Mouse (Mus musculus): Measurements from ENCODE around the gene Adgre5. TPM values are rescaled to one million over a fixed set of nuclear protein-coding genes. Genes with fewer than 3 reads are reported as not detected.

The Adgre5 gene
- polyA plus RNA-seq, 1 experiment from 2014 or later, result 16.7 TPM

DNA sequence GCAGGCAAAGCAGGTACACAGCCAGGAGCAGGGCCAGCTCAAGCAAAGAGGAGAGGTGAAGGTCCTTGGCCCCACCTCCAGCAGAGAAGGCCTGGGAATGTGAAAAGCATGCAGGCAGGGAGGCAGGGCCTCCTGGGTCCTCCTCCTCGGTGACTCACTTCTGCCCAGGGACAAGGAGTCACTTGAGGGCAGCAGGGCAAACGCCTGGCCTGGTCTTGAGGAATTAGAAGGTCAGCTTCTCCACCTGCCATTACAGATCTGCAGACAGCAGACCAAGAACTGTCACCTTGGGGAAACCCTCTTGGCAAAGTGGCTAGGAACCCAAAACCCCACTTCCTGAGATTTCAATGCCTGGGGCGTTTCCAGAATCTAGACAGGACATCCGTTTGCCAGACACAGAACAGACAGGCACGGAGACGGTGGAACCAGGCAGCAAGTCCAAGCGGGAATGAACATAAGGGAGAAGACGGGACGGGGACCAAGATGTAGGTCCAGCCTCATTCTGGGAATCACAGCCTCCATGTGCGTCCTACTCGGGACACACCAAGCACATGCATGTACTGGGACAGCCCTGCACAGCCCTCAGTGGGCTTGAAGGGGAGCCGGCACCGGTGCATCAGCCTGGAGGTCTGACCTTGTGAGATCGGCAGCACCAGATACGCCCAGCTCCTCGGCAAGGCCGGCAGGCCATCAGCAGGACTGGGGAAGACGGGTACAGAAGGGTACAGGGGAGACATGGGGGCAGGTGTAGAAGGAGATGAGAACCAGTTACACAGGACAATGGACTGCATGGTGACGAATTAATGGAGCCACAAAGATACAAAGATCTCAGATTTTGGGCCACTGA, 43.5 kb downstream of the Adgre5 start:
- Histone ChIP-seq H3K36me3 (peaks cover 2% of the 10 kb centered on the region; the same call in 1 of the 2 replicates), H3K27ac (replicated peaks) (0 out of 2 replicates have a peak overlapping the region, but pooled peaks have one; percentile 25), H3K4me1 (peaks cover 23% of the 10 kb centered on the region), H3K4me2 (replicated peaks) (peak overlapping the region; percentile 96), H3K4me3 (peak overlapping the region; percentile 87), H3K9ac (replicated peaks) (peak overlapping the region; percentile 96), H3K27me3 (no peaks in the 10 kb centered on the region; the same call in 1 of the 2 replicates), H3K9me3 (no peaks in the 10 kb centered on the region)
- ATAC-seq (ENCODE audit: low FRiP score, low read depth), result no peak
- WGBS, result 68% methylated on average over 19 of the region's 19 CpGs

DNA sequence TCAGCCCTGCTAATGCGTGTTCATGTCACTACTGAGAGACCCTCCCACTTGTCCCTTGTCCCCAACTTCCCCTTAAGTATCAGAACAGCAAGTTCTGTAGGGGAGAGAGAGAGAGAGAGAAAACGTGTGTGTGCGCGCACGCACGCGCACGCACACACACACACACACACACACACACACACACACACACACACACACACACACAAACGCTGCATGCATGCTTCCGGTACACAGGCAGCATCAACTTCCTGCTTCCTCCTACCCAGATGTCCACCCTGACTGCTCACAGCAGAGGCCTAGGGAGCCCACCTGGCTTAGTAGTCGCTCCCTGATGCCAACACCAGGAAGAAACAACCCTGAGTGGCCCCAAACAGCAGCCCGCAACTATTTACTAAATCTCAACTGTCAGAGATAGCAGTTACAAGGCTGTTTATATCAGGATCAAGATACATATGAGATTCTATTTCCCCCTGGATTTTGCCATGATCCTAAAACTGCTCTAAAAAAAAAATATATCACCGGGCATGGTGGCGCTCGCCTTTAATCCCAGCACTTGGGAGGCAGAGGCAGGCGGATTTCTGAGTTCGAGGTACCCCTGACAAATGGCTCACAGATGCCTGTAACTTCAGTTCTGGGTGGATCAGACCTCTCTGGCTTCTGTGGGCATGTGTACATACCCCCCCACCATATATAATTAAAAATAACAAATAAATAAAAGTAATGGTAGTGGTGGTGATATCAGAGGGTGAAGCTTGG, 45.6 kb downstream of the Adgre5 start:
- no peak overlapping the region for H3K4me3 ChIP-seq
- no peak for ATAC-seq (ENCODE audit: low FRiP score, low read depth)
- no peak overlapping the region for H3K27ac ChIP-seq (replicated peaks)
- H3K4me1 ChIP-seq, result peaks cover 23% of the 10 kb centered on the region
- no peaks in the 10 kb centered on the region for H3K27me3 ChIP-seq
- 94% methylated on average over 9 of the region's 17 CpGs for WGBS
- no peaks in the 10 kb centered on the region for H3K9me3 ChIP-seq
- H3K4me2 ChIP-seq (replicated peaks), result no peak overlapping the region
- no peak overlapping the region for H3K9ac ChIP-seq (replicated peaks)
- peaks cover 23% of the 10 kb centered on the region for H3K36me3 ChIP-seq

DNA sequence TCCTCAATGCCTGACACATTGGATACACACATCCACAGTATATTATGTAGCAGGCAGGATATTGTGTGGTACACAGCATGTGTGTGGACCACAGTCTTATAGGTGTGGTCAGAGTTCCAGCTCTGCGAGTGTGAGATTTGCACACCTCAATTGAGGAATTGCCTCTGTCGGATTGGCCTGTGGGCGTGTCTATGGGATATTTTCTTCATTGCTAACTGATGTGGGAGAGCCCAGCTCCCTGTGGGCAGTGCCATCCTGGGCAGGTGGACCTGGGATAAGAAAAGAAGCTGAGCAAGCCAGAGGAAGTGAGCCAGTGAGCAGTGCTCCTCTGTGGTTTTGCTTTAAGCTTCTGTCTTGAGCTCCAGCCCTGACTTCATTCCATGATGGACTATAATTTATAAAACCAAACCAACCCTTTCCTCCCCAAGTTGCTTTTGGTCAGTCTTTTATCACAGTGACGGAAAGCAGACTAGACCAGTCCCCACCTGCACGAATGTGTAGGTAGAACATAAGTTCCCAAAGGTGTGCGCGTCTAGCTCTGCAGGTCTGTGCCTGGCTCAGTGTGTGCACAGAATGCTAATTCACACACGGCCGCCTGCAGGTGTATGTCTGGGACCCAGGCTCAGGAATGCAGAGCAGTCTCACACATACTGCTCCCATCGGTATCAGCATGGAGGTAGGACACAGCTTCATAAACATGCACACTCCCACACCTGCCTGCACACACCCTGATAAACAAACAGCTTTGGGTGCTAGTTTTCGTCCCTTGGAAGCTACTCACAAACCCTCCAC, 46.6 kb downstream of the Adgre5 start:
- no peaks in the 10 kb centered on the region for H3K27me3 ChIP-seq
- no peak overlapping the region for H3K9ac ChIP-seq (replicated peaks)
- no peaks in the 10 kb centered on the region for H3K9me3 ChIP-seq
- no peak overlapping the region for H3K4me2 ChIP-seq (replicated peaks)
- H3K36me3 ChIP-seq, result peaks cover 30% of the 10 kb centered on the region
- 88% methylated on average over 11 of the region's 11 CpGs for WGBS
- H3K4me3 ChIP-seq, result no peak overlapping the region
- peaks cover 19% of the 10 kb centered on the region for H3K4me1 ChIP-seq
- no peak for ATAC-seq (ENCODE audit: low FRiP score, low read depth)
- no peak overlapping the region for H3K27ac ChIP-seq (replicated peaks)

DNA sequence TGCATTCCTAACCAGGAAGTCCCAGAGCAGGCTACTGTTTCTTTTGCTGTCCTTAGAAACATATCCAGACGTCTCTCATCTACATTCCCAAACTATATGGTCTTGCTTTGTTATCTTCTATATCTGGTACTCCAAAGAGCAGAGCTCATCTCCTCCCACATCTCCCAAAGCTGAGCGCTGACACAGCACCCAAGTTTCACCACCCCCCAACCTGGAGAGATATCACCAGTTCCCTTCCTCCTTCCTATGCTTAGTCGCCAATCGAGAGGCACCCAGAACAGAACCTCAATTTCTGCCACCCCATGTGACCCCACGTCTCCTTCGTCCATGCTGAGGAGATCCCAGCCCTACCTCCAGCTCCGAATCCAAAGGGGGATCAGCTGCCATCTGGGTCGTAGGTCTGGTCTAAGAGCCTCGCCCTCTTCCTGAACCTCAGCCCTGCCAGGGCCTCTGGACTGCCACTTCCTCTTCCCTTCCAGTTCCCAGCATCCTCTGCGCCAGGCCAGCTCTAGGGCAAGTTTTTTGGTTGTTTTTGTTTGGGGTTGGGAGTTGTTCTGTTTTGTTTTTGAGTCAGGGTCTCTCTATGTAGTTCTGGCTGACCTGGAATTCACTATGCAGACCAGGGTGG, 47.4 kb downstream of the Adgre5 start:
- Histone ChIP-seq H3K9me3 (no peaks in the 10 kb centered on the region), H3K27ac (replicated peaks) (no peak overlapping the region), H3K4me1 (peaks cover 15% of the 10 kb centered on the region), H3K4me3 (no peak overlapping the region), H3K9ac (replicated peaks) (no peak overlapping the region), H3K36me3 (peaks cover 35% of the 10 kb centered on the region), H3K4me2 (replicated peaks) (no peak overlapping the region), H3K27me3 (no peaks in the 10 kb centered on the region)
- no peak for ATAC-seq (ENCODE audit: low FRiP score, low read depth)
- 80% methylated on average over 10 of the region's 10 CpGs for WGBS

DNA sequence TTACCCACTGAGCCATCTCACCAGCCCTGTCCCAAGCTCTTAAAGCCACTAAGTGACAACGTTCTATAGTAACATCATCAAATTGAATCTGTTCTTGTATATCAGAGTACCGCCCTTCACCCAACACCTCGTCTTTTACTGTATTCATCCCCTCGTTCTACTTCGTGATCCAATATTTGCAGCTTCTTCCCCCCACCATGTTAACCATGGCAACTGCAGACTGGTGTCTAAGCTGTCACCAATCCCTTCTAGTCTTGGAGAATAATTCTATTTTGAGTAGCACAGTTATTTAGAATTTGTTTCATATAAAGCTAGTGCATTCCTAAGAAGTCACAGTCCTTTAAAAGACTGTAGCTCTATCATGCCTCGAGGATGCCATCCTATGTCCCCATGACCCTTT, 51.9 kb downstream of the Adgre5 start:
- H3K27ac ChIP-seq (replicated peaks), result no peak overlapping the region
- 91% methylated on average over 6 of the region's 6 CpGs for WGBS
- no peaks in the 10 kb centered on the region for H3K9me3 ChIP-seq
- H3K27me3 ChIP-seq, result no peaks in the 10 kb centered on the region
- H3K36me3 ChIP-seq, result peaks cover 56% of the 10 kb centered on the region
- no peak overlapping the region for H3K4me3 ChIP-seq
- no peak for ATAC-seq (ENCODE audit: low FRiP score, low read depth)
- no peak overlapping the region for H3K9ac ChIP-seq (replicated peaks)
- H3K4me2 ChIP-seq (replicated peaks), result no peak overlapping the region
- no peaks in the 10 kb centered on the region for H3K4me1 ChIP-seq

DNA sequence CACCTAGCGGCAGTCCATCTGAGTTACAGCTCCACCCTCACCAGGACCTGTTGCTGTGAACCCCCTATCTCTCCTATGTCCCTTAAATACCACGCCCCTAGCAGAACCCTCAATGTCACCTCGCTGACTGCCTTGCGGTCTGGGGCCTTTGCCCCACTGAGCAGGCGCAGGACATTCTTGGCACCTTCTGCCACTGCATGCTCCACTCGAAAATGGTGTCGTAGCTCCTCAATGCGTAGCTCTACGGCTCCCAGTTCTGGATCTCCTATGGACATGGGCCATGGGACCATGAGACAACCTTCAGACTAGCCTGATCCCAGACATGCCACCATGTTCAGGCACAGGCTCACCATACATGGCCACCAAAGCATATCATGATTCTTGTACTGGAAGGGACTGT, 56.6 kb downstream of the Adgre5 start:
- Histone ChIP-seq H3K27ac (replicated peaks) (no peak overlapping the region), H3K9me3 (no peaks in the 10 kb centered on the region), H3K4me1 (no peaks in the 10 kb centered on the region), H3K9ac (replicated peaks) (no peak overlapping the region), H3K4me2 (replicated peaks) (no peak overlapping the region), H3K27me3 (no peaks in the 10 kb centered on the region), H3K4me3 (no peak overlapping the region), H3K36me3 (peaks cover 63% of the 10 kb centered on the region)
- WGBS, result 95% methylated on average over 9 of the region's 9 CpGs
- ATAC-seq (ENCODE audit: low FRiP score, low read depth), result no peak

DNA sequence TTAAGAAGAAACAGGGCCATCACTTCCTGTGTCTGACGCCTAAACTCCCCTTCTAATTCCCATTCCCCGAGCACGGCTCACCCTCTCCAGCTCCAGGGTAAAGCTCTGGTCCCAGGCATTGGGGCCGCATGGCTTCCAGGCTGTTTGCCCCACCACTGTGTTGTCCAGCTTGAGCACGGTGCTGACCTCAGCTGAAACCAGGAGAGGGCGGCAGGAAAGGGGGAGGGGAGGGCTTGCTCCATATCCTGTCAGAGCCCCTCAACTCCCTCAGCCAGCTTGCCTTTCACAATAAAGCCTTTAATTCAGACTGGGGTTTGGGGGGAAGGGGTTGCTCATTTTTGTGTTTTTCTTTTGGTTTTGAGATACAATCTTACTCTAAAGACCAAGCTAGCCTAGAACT, 60.0 kb downstream of the Adgre5 start:
- Histone ChIP-seq H3K4me3 (no peak overlapping the region), H3K4me1 (no peaks in the 10 kb centered on the region), H3K27me3 (no peaks in the 10 kb centered on the region), H3K36me3 (peaks cover 84% of the 10 kb centered on the region), H3K4me2 (replicated peaks) (no peak overlapping the region), H3K9me3 (no peaks in the 10 kb centered on the region), H3K9ac (replicated peaks) (no peak overlapping the region), H3K27ac (replicated peaks) (no peak overlapping the region)
- 39% methylated on average over 6 of the region's 6 CpGs for WGBS
- ATAC-seq (ENCODE audit: low FRiP score, low read depth), result no peak

DNA sequence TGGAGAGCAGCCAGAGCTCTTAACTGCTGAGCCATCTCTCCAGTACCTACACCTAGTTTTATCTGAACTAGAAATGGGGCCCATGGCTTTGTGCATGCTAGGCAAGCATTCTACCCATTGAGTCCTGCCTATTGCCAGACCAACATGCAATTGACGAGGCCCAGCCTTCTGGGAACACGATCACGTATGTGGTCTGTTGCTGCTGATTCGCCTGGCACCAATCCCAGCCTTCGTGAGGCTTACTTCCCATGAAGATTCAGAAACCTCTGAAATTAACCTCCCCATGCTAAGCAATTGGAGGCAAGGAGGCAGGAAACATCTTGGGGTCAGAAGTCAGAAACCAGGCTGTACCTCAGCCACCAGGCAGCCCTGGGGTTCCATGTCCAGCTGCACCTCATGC, 60.5 kb downstream of the Adgre5 start:
- no peaks in the 10 kb centered on the region for H3K4me1 ChIP-seq
- 87% methylated on average over 5 of the region's 5 CpGs for WGBS
- peaks cover 83% of the 10 kb centered on the region for H3K36me3 ChIP-seq
- no peak overlapping the region for H3K4me3 ChIP-seq
- no peaks in the 10 kb centered on the region for H3K27me3 ChIP-seq
- H3K4me2 ChIP-seq (replicated peaks), result no peak overlapping the region
- no peak overlapping the region for H3K9ac ChIP-seq (replicated peaks)
- ATAC-seq (ENCODE audit: low FRiP score, low read depth), result no peak
- no peak overlapping the region for H3K27ac ChIP-seq (replicated peaks)
- no peaks in the 10 kb centered on the region for H3K9me3 ChIP-seq

DNA sequence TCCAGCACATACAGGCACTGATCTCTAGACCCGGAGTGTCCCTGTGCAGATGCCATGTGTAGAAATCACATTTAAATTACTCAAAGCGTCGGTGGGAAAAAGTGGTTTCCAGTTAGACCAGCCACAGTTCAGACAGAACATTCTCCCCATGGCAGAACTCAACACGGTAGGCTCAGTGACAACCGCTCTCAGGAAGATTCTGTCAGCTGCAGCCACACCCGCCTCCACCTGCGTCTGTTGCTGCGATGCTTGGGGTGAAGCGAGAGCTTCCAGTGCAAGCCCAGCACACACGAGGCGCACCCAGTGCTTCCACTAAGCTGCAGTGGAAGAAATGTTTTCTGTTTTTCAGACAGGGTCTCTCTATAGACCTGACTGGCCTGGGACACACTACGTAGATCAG, 61.3 kb downstream of the Adgre5 start:
- Histone ChIP-seq H3K27me3 (no peaks in the 10 kb centered on the region), H3K4me3 (no peak overlapping the region), H3K9me3 (no peaks in the 10 kb centered on the region), H3K27ac (replicated peaks) (no peak overlapping the region), H3K4me2 (replicated peaks) (no peak overlapping the region), H3K36me3 (peaks cover 76% of the 10 kb centered on the region), H3K4me1 (no peaks in the 10 kb centered on the region), H3K9ac (replicated peaks) (no peak overlapping the region)
- 94% methylated on average over 12 of the region's 12 CpGs for WGBS
- ATAC-seq (ENCODE audit: low FRiP score, low read depth), result no peak

DNA sequence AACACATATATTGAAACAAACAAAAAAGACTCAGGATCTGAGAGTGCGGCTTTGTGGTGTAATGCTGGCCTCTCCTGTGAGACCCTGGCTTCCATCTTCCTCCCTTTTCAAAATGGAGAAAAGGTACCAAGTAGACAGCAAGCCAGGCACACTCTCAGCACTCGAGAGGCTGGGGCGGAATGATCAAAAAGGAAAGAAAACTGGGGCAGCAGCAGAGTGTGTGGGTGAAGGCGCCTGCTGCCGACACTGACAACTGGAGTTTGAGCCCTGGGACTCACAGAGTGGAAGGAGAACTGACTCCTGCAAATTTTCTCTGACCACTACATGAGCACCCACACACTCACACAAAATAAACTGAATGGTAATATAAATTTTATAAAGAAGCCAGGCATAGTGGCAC, 66.6 kb downstream of the Adgre5 start:
- no peak overlapping the region for H3K9ac ChIP-seq (replicated peaks)
- H3K36me3 ChIP-seq, result peaks cover 74% of the 10 kb centered on the region
- H3K4me3 ChIP-seq, result no peak overlapping the region
- H3K4me2 ChIP-seq (replicated peaks), result no peak overlapping the region
- no peak for ATAC-seq (ENCODE audit: low FRiP score, low read depth)
- WGBS, result 91% methylated on average over 5 of the region's 5 CpGs
- H3K27ac ChIP-seq (replicated peaks), result no peak overlapping the region
- no peaks in the 10 kb centered on the region for H3K27me3 ChIP-seq
- no peaks in the 10 kb centered on the region for H3K4me1 ChIP-seq
- no peaks in the 10 kb centered on the region for H3K9me3 ChIP-seq
